Mouse (Mus musculus): ENCODE measurements around the gene Mettl21a.

- TF ChIP-seq CTCF (IDR thresholded peaks at IDR 0.05; ENCODE audit: low read depth, low read length) (no peak), POLR2A (IDR thresholded peaks at IDR 0.05; ENCODE audit: extremely low read depth, insufficient read depth, low read length) (no peak)
Observed at GRCm38 (mm10) chr1:64614311-64614710, 2.7 kb downstream of the Mettl21a start.

Measured in liver, adult 2 months (tissue).